Mouse (Mus musculus): ENCODE measurements around the gene A130010J15Rik. TPM values are rescaled to one million over a fixed set of nuclear protein-coding genes. Genes with fewer than 3 reads are reported as not detected.

A130010J15Rik gene
- total and polyA plus RNA-seq, 3 experiments, result 9.1 to 22.4 (median 18.6) TPM

DNA sequence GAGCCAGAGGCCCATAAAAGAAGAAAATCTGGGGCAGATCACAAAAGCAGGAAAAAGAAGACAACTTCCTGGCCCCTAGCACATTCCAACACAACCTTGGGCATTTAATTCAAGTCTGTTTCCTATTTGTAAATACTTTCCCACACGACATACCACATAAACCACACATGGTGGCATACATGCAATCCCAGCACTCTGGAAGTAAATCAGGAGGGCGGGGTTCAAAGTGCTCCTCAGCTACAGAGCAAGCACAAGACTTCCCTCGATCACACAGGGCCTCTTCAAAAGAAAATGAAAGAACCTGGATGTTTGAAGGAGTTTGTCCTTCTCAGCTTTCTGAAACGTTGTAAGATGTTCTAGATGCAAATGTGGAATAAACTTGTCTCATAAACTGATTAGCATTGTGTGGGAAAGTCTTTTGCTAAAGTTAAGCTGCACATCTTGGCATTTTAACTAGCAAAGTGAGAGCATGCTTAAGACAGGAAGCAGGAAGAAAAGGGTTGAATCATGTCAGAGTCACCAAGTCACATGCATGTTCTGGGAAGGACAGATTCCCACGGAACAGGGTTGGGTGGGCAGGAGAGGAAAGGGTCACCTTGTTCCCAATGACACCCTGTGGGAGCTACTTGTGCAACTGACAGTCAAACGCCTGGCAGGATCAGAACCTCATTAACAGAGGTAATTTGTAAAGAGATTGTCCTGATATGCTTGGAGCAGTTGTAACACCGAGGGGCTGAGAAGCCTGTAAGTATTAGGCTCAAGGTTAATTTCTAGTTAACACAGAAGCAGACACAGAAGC lies 59.1 kb downstream of the A130010J15Rik start:
- Histone ChIP-seq H3K79me2 (replicated peaks; ENCODE audit: control insufficient read depth, extremely low read depth, insufficient read depth, poor library complexity, severe bottlenecking) (no peaks in the 10 kb centered on the region), H3K36me3 (replicated peaks in 1 of 2; ENCODE audit: control insufficient read depth in 1 of 2, insufficient read depth in 1 of 2, low read length in 1 of 2) (peaks cover 0 to 57% of the 10 kb centered on the region in 2 experiments), H3K4me2 (ENCODE audit: insufficient read depth, low read depth, poor library complexity, severe bottlenecking) (no peak overlapping the region), H3K4me1 (ENCODE audit: control insufficient read depth in 1 of 2, insufficient read depth in 2 of 2) (peaks cover 11 to 68% of the 10 kb centered on the region in 2 experiments), H3K4me3 (replicated peaks in 1 of 3; ENCODE audit: low read depth in 2 of 3, low read length in 2 of 3, poor library complexity in 1 of 3) (no peak overlapping the region), H3K27ac (ENCODE audit: insufficient read depth, low read depth) (no peak overlapping the region), H3K9ac (ENCODE audit: insufficient read depth, low read depth) (no peak overlapping the region), H3K27me3 (replicated peaks) (no peaks in the 10 kb centered on the region), H3K9me3 (replicated peaks; ENCODE audit: low read length) (no peaks in the 10 kb centered on the region)
- TF ChIP-seq JUND (conservative IDR thresholded peaks at IDR 0.05; ENCODE audit: low read depth, low read length) (no peak), UBTF (IDR thresholded peaks at IDR 0.05; ENCODE audit: low read depth, low read length) (no peak), IRF4 (IDR thresholded peaks at IDR 0.05; ENCODE audit: low read depth, low read length) (no peak), USF1 (IDR thresholded peaks at IDR 0.05; ENCODE audit: low read depth, low read length) (no peak), CTCF (conservative IDR thresholded peaks at IDR 0.05 in 1 of 2, IDR thresholded peaks at IDR 0.05 in 1 of 2; ENCODE audit: low read depth in 2 of 2, low read length in 2 of 2) (no peak), E2F4 (IDR thresholded peaks at IDR 0.05; ENCODE audit: insufficient replicate concordance, low read depth, low read length) (no peak), ZKSCAN1 (IDR thresholded peaks at IDR 0.05; ENCODE audit: borderline replicate concordance, low read depth, low read length) (no peak), MAX (IDR thresholded peaks at IDR 0.05; ENCODE audit: low read length) (no peak), NRF1 (IDR thresholded peaks at IDR 0.05; ENCODE audit: low read depth, low read length) (no peak), ZMIZ1 (IDR thresholded peaks at IDR 0.05; ENCODE audit: low read depth, low read length) (no peak), ZC3H11A (IDR thresholded peaks at IDR 0.05; ENCODE audit: low read depth, low read length) (no peak)
- no peak for DNase-seq (ENCODE audit: extremely low read depth)
- in situ Hi-C loops (cut with MboI; ENCODE audit: low pct_ligation_motif_present, low pct_unique_long_range_greater_than_20kb, low sequenced_read_pairs) (no loop called here), dilution Hi-C loops (cut with MboI; ENCODE audit: extremely low pct_ligation_motif_present, extremely low pct_unique_long_range_greater_than_20kb, low sequenced_read_pairs) (no loop called here)

Other genes starting within 250 kb of the A130010J15Rik start
- gene Syt14, start 132.3 kb upstream of the A130010J15Rik start, total RNA-seq (2012; rRNA removed), result not detected in 2 replicates
- gene Syt14, start 132.3 kb upstream of the A130010J15Rik start, total RNA-seq (2014; rRNA removed), result not detected in 2 replicates
- not detected in 2 replicates for gene Syt14, start 132.3 kb upstream of the A130010J15Rik start, polyA plus RNA-seq (2012; ENCODE audit: insufficient read length, low read depth)
- 17.8 and 20.9 TPM in 2 replicates for gene Diexf, start 37.8 kb upstream of the A130010J15Rik start, total RNA-seq (2012; rRNA removed)
- 10.7 and 11.4 TPM in 2 replicates for gene Diexf, start 37.8 kb upstream of the A130010J15Rik start, total RNA-seq (2014; rRNA removed)
- 34.9 and 39.7 TPM in 2 replicates for gene Diexf, start 37.8 kb upstream of the A130010J15Rik start, polyA plus RNA-seq (2012; ENCODE audit: insufficient read length, low read depth)
- 9.7 and 13.0 TPM in 2 replicates for gene Irf6, start 14.9 kb upstream of the A130010J15Rik start, total RNA-seq (2012; rRNA removed)
- 0.31 and 0.58 TPM in 2 replicates for gene Irf6, start 14.9 kb upstream of the A130010J15Rik start, total RNA-seq (2014; rRNA removed)
- 0.35 and 0.43 TPM in 2 replicates for gene Irf6, start 14.9 kb upstream of the A130010J15Rik start, polyA plus RNA-seq (2012; ENCODE audit: insufficient read length, low read depth)
- gene Traf3ip3, start 33.7 kb downstream of the A130010J15Rik start, total RNA-seq (2012; rRNA removed), result 72.9 and 80.1 TPM in 2 replicates
- 68.8 and 76.0 TPM in 2 replicates for gene Traf3ip3, start 33.7 kb downstream of the A130010J15Rik start, total RNA-seq (2014; rRNA removed)
- gene Traf3ip3, start 33.7 kb downstream of the A130010J15Rik start, polyA plus RNA-seq (2012; ENCODE audit: insufficient read length, low read depth), result 60.9 and 96.4 TPM in 2 replicates
- gene Lamb3, start 39.7 kb downstream of the A130010J15Rik start, total RNA-seq (2012; rRNA removed), result 10.1 and 10.2 TPM in 2 replicates
- gene Lamb3, start 39.7 kb downstream of the A130010J15Rik start, total RNA-seq (2014; rRNA removed), result 14.1 and 14.6 TPM in 2 replicates
- 7.8 and 12.3 TPM in 2 replicates for gene Lamb3, start 39.7 kb downstream of the A130010J15Rik start, polyA plus RNA-seq (2012; ENCODE audit: insufficient read length, low read depth)
- 1.5 and 2.0 TPM in 2 replicates for gene Hsd11b1, start 96.0 kb downstream of the A130010J15Rik start, total RNA-seq (2012; rRNA removed)
- gene Hsd11b1, start 96.0 kb downstream of the A130010J15Rik start, total RNA-seq (2014; rRNA removed), result 4.8 and 5.7 TPM in 2 replicates
- 5.5 and 6.3 TPM in 2 replicates for gene Hsd11b1, start 96.0 kb downstream of the A130010J15Rik start, polyA plus RNA-seq (2012; ENCODE audit: insufficient read length, low read depth)
- not detected in 2 replicates for gene G0s2, start 105.2 kb downstream of the A130010J15Rik start, total RNA-seq (2012; rRNA removed)
- not detected in 2 replicates for gene G0s2, start 105.2 kb downstream of the A130010J15Rik start, total RNA-seq (2014; rRNA removed)
- not detected in 2 replicates for gene G0s2, start 105.2 kb downstream of the A130010J15Rik start, polyA plus RNA-seq (2012; ENCODE audit: insufficient read length, low read depth)
- not detected in 2 replicates for gene Camk1g, start 202.3 kb downstream of the A130010J15Rik start, total RNA-seq (2012; rRNA removed)
- gene Camk1g, start 202.3 kb downstream of the A130010J15Rik start, total RNA-seq (2014; rRNA removed), result not detected in 2 replicates
- gene Camk1g, start 202.3 kb downstream of the A130010J15Rik start, polyA plus RNA-seq (2012; ENCODE audit: insufficient read length, low read depth), result not detected in 2 replicates

Data from CH12.LX (cell line).